Mouse (Mus musculus): ENCODE data around the gene Mycbp2. TPM values are rescaled to one million over a fixed set of nuclear protein-coding genes. Genes with fewer than 3 reads are reported as not detected.

Gene Mycbp2
- polyA plus RNA-seq, 1 experiment from 2014 or later: 38.0 TPM

DNA sequence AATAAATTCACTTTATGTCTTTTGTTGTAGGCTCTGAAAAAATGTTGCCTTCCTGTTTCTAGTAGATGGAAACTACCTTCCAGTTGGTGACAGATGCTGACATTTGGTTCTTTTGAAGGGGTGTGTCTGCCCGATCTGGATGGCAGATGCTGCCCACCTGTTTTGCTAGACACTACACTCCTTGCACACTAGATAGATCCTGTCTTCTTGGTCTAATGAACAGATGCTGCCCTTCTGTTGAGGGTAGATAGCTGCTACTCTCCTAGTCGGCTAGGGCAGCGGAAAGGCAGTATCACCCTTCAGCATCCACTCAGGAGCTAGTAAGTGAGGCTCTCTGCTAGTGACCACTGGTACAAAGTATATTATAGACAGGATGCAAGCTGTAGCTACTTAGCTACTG, 9.5 kb upstream of the Mycbp2 start:
- no peaks in the 10 kb centered on the region for H3K4me1 ChIP-seq (ENCODE audit: control insufficient read depth, insufficient read depth, low read length)
- no peak overlapping the region for H3K4me2 ChIP-seq (ENCODE audit: low read length)
- 72% methylated on average over 3 of the region's 3 CpGs for WGBS
- no peak overlapping the region for H3K9ac ChIP-seq (ENCODE audit: low read length)
- no peak overlapping the region for H3K27ac ChIP-seq (ENCODE audit: low read depth, low read length)
- no peaks in the 10 kb centered on the region for H3K27me3 ChIP-seq (replicated peaks; ENCODE audit: control insufficient read depth, insufficient read depth, low read length)
- DNase-seq (ENCODE audit: low spot score) (peak; percentile 33), ATAC-seq (no peak)
- H3K9me3 ChIP-seq (replicated peaks; ENCODE audit: control insufficient read depth, low read length): no peaks in the 10 kb centered on the region
- no peaks in the 10 kb centered on the region for H3K36me3 ChIP-seq (ENCODE audit: control insufficient read depth, insufficient read depth, low read length)
- H3K4me3 ChIP-seq (ENCODE audit: low read depth, low read length): no peak overlapping the region

- ATAC-seq: no peak
- Histone ChIP-seq H3K4me2 (ENCODE audit: low read length) (no peak overlapping the region), H3K9me3 (replicated peaks; ENCODE audit: control insufficient read depth, low read length) (no peaks in the 10 kb centered on the region), H3K27ac (ENCODE audit: low read depth, low read length) (no peak overlapping the region), H3K4me1 (ENCODE audit: control insufficient read depth, insufficient read depth, low read length) (no peaks in the 10 kb centered on the region), H3K36me3 (ENCODE audit: control insufficient read depth, insufficient read depth, low read length) (no peaks in the 10 kb centered on the region), H3K9ac (ENCODE audit: low read length) (no peak overlapping the region), H3K4me3 (ENCODE audit: low read depth, low read length) (no peak overlapping the region), H3K27me3 (replicated peaks; ENCODE audit: control insufficient read depth, insufficient read depth, low read length) (no peaks in the 10 kb centered on the region)
- 31% methylated on average over 16 of the region's 18 CpGs for WGBS
- DNase-seq (ENCODE audit: low spot score): no peak
These were observed 8.1 kb upstream of the Mycbp2 start for GRCm38 (mm10) chr14:103354396-103355352.

DNA sequence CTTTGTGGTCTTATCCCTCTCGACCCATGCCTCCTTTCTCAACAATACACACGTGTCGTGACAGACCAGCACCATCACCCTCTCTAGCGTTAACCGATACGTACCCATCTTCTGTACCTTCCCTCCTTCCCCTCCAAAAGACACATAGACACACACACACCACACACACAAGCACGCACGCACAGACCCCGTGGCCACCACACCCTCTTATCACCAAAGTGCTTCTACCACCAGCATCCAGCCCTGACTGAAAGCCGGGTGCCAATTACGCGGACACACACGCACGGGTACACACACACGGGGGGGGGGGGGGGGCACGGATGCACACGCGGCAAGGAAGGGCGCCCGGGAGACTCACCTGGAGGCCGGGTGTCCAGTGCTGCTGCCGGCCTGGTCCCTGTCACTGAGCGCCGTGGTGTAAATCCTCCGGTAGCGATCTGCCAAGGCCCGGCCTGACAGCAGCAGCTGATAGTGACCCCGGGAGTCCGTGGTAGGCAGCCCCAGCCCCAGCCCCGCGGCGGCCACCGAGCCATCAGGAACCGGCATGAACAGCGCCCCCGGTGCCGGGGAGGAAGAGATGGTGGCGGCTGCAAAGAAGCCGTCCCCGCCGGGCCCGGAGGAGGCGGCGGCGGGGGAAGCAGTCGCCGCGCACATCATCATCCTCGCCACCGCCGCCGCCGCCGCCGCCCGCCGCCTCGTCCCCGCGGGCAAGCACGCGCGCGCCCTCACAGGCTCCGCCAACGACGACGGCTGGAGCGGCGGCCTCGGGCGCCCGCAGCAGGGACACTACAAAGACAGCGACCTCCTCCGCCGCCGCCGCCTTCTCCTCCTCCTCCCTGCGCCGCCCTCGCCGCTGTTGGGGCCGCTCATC, 521 bp downstream of the Mycbp2 start:
- Histone ChIP-seq H3K4me1 (ENCODE audit: control insufficient read depth, insufficient read depth, low read length) (peaks cover 11% of the 10 kb centered on the region), H3K36me3 (ENCODE audit: control insufficient read depth, insufficient read depth, low read length) (no peaks in the 10 kb centered on the region), H3K27me3 (replicated peaks; ENCODE audit: control insufficient read depth, insufficient read depth, low read length) (no peaks in the 10 kb centered on the region), H3K27ac (ENCODE audit: low read depth, low read length) (peak overlapping the region; percentile 96), H3K9me3 (replicated peaks; ENCODE audit: control insufficient read depth, low read length) (no peaks in the 10 kb centered on the region), H3K9ac (ENCODE audit: low read length) (peak overlapping the region; percentile 84), H3K4me3 (ENCODE audit: low read depth, low read length) (peak overlapping the region; percentile 82), H3K4me2 (ENCODE audit: low read length) (peak overlapping the region; percentile 57)
- peak; percentile 45 for DNase-seq (ENCODE audit: low spot score)
- WGBS: under 1% methylated on average over 46 of the region's 83 CpGs
- peak; percentile 68 for ATAC-seq

- peak overlapping the region; percentile 82 for H3K4me3 ChIP-seq (ENCODE audit: low read depth, low read length)
- no peaks in the 10 kb centered on the region for H3K27me3 ChIP-seq (replicated peaks; ENCODE audit: control insufficient read depth, insufficient read depth, low read length)
- ATAC-seq (no peak), DNase-seq (ENCODE audit: low spot score) (peak; percentile 6)
- H3K4me2 ChIP-seq (ENCODE audit: low read length): peak overlapping the region; percentile 57
- H3K9me3 ChIP-seq (replicated peaks; ENCODE audit: control insufficient read depth, low read length): no peaks in the 10 kb centered on the region
- no peaks in the 10 kb centered on the region for H3K36me3 ChIP-seq (ENCODE audit: control insufficient read depth, insufficient read depth, low read length)
- peak overlapping the region; percentile 96 for H3K27ac ChIP-seq (ENCODE audit: low read depth, low read length)
- 3% methylated on average over 6 of the region's 6 CpGs for WGBS
- H3K9ac ChIP-seq (ENCODE audit: low read length): peak overlapping the region; percentile 84
- peaks cover 11% of the 10 kb centered on the region for H3K4me1 ChIP-seq (ENCODE audit: control insufficient read depth, insufficient read depth, low read length)
These were observed 1.1 kb downstream of the Mycbp2 start for GRCm38 (mm10) chr14:103345486-103345857.

DNA sequence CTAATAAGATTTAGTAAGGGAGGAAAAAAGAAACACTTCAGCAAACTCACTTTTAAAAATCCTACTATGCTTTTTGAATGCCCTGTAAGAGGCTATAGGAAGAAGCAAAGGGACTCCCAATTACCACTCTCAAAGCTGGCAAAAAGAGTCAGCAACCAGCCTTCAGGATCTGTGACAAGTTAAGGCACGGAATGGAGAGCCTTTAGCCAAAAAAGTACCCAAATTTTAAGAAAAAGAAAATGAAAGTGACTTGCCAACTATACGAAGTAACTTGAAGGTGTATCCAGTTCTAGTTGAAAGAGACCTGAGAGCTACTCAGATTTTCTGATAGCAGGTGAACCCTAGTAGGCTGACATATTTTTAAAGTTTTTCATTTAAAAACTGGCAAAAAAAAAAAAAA, 1.6 kb downstream of the Mycbp2 start:
- no peak for DNase-seq (ENCODE audit: low spot score)
- 45% methylated on average over 2 of the region's 2 CpGs for WGBS

DNA sequence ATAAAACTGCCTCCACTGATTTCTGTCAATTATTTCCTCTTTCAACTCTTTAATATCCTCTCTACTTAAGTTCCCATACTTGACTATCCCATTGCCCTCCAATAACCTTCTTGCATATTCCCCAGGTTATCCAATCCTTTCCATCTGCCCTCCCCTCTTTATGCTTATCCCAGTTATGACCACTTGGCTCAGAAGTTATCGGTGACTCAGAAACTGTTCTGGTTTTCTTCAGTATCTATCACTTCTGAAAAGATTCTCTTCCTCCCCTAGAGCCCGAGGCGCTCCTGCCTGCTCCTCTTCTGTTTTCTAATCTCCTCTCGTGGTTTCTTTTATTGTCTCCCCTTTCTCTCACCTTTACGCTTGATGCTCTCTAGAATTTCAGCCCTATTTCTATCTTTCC, 2.8 kb downstream of the Mycbp2 start:
- 68% methylated on average over 5 of the region's 5 CpGs for WGBS
- H3K27me3 ChIP-seq (replicated peaks; ENCODE audit: control insufficient read depth, insufficient read depth, low read length): no peaks in the 10 kb centered on the region
- no peak overlapping the region; the same call in 1 of the 2 replicates for H3K4me2 ChIP-seq (ENCODE audit: low read length)
- peaks cover 11% of the 10 kb centered on the region for H3K4me1 ChIP-seq (ENCODE audit: control insufficient read depth, insufficient read depth, low read length)
- H3K4me3 ChIP-seq (ENCODE audit: low read depth, low read length): no peak overlapping the region
- ATAC-seq (no peak), DNase-seq (ENCODE audit: low spot score) (no peak)
- no peak overlapping the region for H3K27ac ChIP-seq (ENCODE audit: low read depth, low read length)
- H3K9me3 ChIP-seq (replicated peaks; ENCODE audit: control insufficient read depth, low read length): no peaks in the 10 kb centered on the region
- H3K9ac ChIP-seq (ENCODE audit: low read length): no peak overlapping the region
- no peaks in the 10 kb centered on the region for H3K36me3 ChIP-seq (ENCODE audit: control insufficient read depth, insufficient read depth, low read length)

More for the DNA sequence above, 1.6 kb downstream of the Mycbp2 start:
- Histone ChIP-seq H3K4me2 (ENCODE audit: low read length) (peak overlapping the region; percentile 57), H3K27ac (ENCODE audit: low read depth, low read length) (no peak overlapping the region), H3K9ac (ENCODE audit: low read length) (peak overlapping the region; percentile 84; the same call in 1 of the 2 replicates), H3K27me3 (replicated peaks; ENCODE audit: control insufficient read depth, insufficient read depth, low read length) (no peaks in the 10 kb centered on the region), H3K9me3 (replicated peaks; ENCODE audit: control insufficient read depth, low read length) (no peaks in the 10 kb centered on the region), H3K4me3 (ENCODE audit: low read depth, low read length) (peak overlapping the region; percentile 82), H3K4me1 (ENCODE audit: control insufficient read depth, insufficient read depth, low read length) (peaks cover 11% of the 10 kb centered on the region), H3K36me3 (ENCODE audit: control insufficient read depth, insufficient read depth, low read length) (no peaks in the 10 kb centered on the region)
- ATAC-seq: no peak

DNA sequence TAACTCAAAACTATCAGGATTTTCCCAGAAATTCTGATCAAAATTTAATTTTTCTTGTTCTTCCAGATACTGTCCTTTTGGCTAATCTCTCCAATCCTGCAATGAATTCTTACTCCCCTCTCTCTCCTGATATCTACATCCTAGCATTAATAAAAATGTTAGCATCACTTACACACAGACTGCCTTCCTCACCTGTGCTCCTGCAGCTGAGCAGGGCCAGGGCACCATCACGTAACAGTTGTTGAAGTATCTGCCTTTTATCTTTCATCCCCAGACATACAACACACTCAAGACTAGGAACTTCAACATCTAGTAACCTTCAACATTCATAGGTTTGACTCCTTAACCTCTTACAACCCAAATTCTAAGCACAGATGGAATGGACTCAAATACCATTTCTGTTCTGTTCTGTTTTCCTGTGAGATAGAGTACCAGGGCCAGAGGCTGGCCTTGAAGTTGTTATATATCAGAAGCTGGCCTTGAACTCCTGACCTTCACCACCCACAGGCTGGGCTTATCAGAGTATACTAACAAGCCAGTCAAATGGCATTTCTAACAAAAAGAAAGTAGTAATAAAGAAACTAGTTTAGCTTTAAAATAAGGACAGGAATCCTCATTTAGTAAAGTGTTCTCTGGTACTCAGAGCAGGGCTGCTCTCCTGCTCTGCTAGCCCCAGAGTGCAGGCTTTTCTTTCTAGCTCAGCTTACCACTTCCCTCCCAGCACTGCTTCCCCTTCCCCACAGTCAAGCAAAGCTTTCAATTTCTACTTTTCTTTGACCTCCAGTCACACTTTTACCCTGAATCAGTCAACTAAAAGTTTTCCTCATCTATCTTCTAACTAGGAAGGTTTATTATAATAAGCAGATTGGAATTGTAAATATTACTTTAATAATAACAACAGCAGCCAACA, 5.0 kb downstream of the Mycbp2 start:
- peaks cover 11% of the 10 kb centered on the region for H3K4me1 ChIP-seq (ENCODE audit: control insufficient read depth, insufficient read depth, low read length)
- no peaks in the 10 kb centered on the region for H3K36me3 ChIP-seq (ENCODE audit: control insufficient read depth, insufficient read depth, low read length)
- no peak for ATAC-seq
- WGBS: 90% methylated on average over 1 of the region's 1 CpGs
- H3K4me3 ChIP-seq (ENCODE audit: low read depth, low read length): no peak overlapping the region
- H3K9me3 ChIP-seq (replicated peaks; ENCODE audit: control insufficient read depth, low read length): no peaks in the 10 kb centered on the region
- H3K4me2 ChIP-seq (ENCODE audit: low read length): no peak overlapping the region
- DNase-seq (ENCODE audit: low spot score): no peak
- no peaks in the 10 kb centered on the region for H3K27me3 ChIP-seq (replicated peaks; ENCODE audit: control insufficient read depth, insufficient read depth, low read length)
- H3K27ac ChIP-seq (ENCODE audit: low read depth, low read length): no peak overlapping the region
- no peak overlapping the region for H3K9ac ChIP-seq (ENCODE audit: low read length)

- 95% methylated on average over 4 of the region's 4 CpGs for WGBS
- Histone ChIP-seq H3K36me3 (ENCODE audit: control insufficient read depth, insufficient read depth, low read length) (peaks cover 17% of the 10 kb centered on the region), H3K4me3 (ENCODE audit: low read depth, low read length) (no peak overlapping the region), H3K27ac (ENCODE audit: low read depth, low read length) (no peak overlapping the region), H3K4me1 (ENCODE audit: control insufficient read depth, insufficient read depth, low read length) (no peaks in the 10 kb centered on the region), H3K4me2 (ENCODE audit: low read length) (no peak overlapping the region), H3K27me3 (replicated peaks; ENCODE audit: control insufficient read depth, insufficient read depth, low read length) (no peaks in the 10 kb centered on the region), H3K9ac (ENCODE audit: low read length) (no peak overlapping the region), H3K9me3 (replicated peaks; ENCODE audit: control insufficient read depth, low read length) (no peaks in the 10 kb centered on the region)
- no peak for ATAC-seq
- DNase-seq (ENCODE audit: low spot score): no peak
These were observed 33.7 kb downstream of the Mycbp2 start for GRCm38 (mm10) chr14:103312926-103313325.

Measured in forebrain, embryonic 14.5 days (tissue).